Mouse (Mus musculus) neutrophil, adult 5-6 weeks (primary cell): ENCODE data around the gene Slc8a1. TPM values are rescaled to one million over a fixed set of nuclear protein-coding genes. Genes with fewer than 3 reads are reported as not detected.

ENCODE experiments used
- ATAC-seq: fragments of 151-379, 151-347 bp; 2 replicates; pipeline ENCODE4 v1.8.0; 2017; ENCODE audit warnings: mild to moderate bottlenecking, moderate TSS enrichment; ENCODE audit not compliant: insufficient number of reproducible peaks, poor library complexity, low FRiP score, severe bottlenecking; ENCODE audit errors: extremely low read depth
- total RNA-seq: library from RNA; stranded (forward); fragments of 200-1000 nt; gene quantifications from 2 replicates; pipeline ENCODE4 v1.2.3, GENCODE M21; 2017

Gene Slc8a1
- total RNA-seq, 1 experiment from 2014 or later = 5.4 TPM

- no peak for ATAC-seq
Measured at GRCm38 (mm10) chr17:81477420-81477819, 260.8 kb downstream of the Slc8a1 start.

GRCm38 (mm10) chr17:81473363-81473762 lies 264.8 kb downstream of the Slc8a1 start:
- ATAC-seq = no peak

GRCm38 (mm10) chr17:81468941-81469340 lies 269.2 kb downstream of the Slc8a1 start:
- ATAC-seq = no peak

GRCm38 (mm10) chr17:81459379-81459778 lies 278.8 kb downstream of the Slc8a1 start:
- no peak for ATAC-seq

- no peak for ATAC-seq
Measured at GRCm38 (mm10) chr17:81455977-81456376, 282.2 kb downstream of the Slc8a1 start.

GRCm38 (mm10) chr17:81455269-81455668 lies 282.9 kb downstream of the Slc8a1 start:
- no peak for ATAC-seq

- ATAC-seq = no peak
Measured at GRCm38 (mm10) chr17:81441463-81441862, 296.7 kb downstream of the Slc8a1 start, which contains the start of gene Gm11096. TSS of gene Gm11096 (plus strand) at chr17:81441763.

GRCm38 (mm10) chr17:81433148-81433547 lies 305.0 kb downstream of the Slc8a1 start:
- no peak for ATAC-seq

GRCm38 (mm10) chr17:81432733-81433132 lies 305.4 kb downstream of the Slc8a1 start:
- no peak for ATAC-seq

- ATAC-seq = no peak
Measured at GRCm38 (mm10) chr17:81427245-81427644, 310.9 kb downstream of the Slc8a1 start.

GRCm38 (mm10) chr17:81424256-81424912 lies 313.8 kb downstream of the Slc8a1 start:
- no peak for ATAC-seq

- no peak for ATAC-seq
Measured at GRCm38 (mm10) chr17:81419802-81420459, 318.2 kb downstream of the Slc8a1 start.

- no peak for ATAC-seq
Measured at GRCm38 (mm10) chr17:81416361-81417114, 321.6 kb downstream of the Slc8a1 start.

GRCm38 (mm10) chr17:81412736-81413135 lies 325.4 kb downstream of the Slc8a1 start:
- ATAC-seq = no peak

GRCm38 (mm10) chr17:81404225-81404624 lies 334.0 kb downstream of the Slc8a1 start:
- ATAC-seq = no peak

- no peak for ATAC-seq
Measured at GRCm38 (mm10) chr17:81403121-81403520, 335.1 kb downstream of the Slc8a1 start.

GRCm38 (mm10) chr17:81402636-81403035 lies 335.5 kb downstream of the Slc8a1 start:
- ATAC-seq = no peak

GRCm38 (mm10) chr17:81400377-81400776 lies 337.8 kb downstream of the Slc8a1 start:
- ATAC-seq = no peak

- ATAC-seq = no peak
Measured at GRCm38 (mm10) chr17:81397434-81397833, 340.7 kb downstream of the Slc8a1 start.

- no peak for ATAC-seq
Measured at GRCm38 (mm10) chr17:81394124-81394523, 344.1 kb downstream of the Slc8a1 start.
